Mouse (Mus musculus) embryonic fibroblast, embryonic 13.5 days (primary cell): Measurements from ENCODE around the gene Habp4.

ENCODE experiments used
- CTCF ChIP-seq: IDR thresholded peaks from 2 replicates; pipeline ENCODE4 v1.5.1; 2011; ENCODE audit warnings: mild to moderate bottlenecking, control low read depth, low read length, moderate library complexity, borderline replicate concordance; ENCODE audit not compliant: insufficient read depth
- POLR2A ChIP-seq: IDR thresholded peaks from 2 replicates; pipeline ENCODE4 v1.6.1; 2011; ENCODE audit warnings: low read depth, mild to moderate bottlenecking, control low read depth, low read length, moderate library complexity

- TF ChIP-seq CTCF (no peak), POLR2A (no peak)
These were observed 53.3 kb downstream of the Habp4 start for GRCm38 (mm10) chr13:64214891-64215290.
